Comparison of ENCODE assay signal across 9 mouse cellular contexts in the genomic region with DNA sequence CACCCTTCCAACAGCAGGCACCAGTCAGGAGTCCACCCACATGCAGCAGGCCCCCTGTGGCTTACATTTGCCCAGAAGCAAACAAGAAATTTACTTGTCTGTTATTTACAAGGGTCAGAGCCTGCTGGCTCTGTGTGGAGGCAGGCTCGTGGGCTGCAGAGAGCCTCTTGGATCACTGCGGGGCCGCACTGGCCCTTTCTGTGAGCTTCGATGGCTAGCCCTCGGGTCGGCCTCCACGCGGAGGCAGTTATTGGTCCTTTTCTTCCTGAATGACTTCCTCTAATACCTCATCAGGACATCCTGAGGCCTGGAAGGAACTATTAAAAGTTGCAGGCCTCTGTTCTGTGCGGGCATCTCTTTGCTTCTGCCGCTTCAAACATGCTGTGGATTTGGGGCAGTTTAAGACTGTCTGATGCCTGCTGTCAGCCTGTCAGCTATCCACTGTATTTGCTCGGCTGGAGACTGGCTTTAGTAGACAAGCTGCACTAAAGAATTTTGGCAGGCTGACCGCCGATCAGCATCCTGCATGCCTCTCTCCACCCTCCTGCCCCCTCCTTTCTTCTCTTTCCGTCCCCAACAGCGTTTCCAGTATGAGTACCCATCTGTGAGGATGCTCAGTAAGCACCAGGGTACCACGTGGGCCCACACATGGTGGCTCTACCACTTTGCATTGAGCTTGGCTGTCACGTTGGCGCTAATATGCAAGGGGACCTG.
DNase-seq lines count a peak whose midpoint lies in the region; ATAC-seq lines count a peak whose summit lies in the region.
"Had no signal": no experiment of that assay in that cellular context is flagged by ENCODE, and none has a peak within 500 bp of the region (broad histone marks: within the 10 kb centered on the region; RNA-seq: fewer than 3 reads in every experiment).

No protein-coding gene starts in this region.

- ATAC-seq in lung, embryonic 16.5 days (ENCODE audit: low read depth) = 0 out of 2 replicates have a peak, but pooled peaks have one; percentile 15
- ATAC-seq in hindbrain, embryonic 12.5 days (ENCODE audit: low FRiP score) = peak; percentile 48; the same call in 1 of the 2 replicates
- ATAC-seq in neural tube, embryonic 12.5 days (ENCODE audit: low FRiP score, low read depth) = 0 out of 2 replicates have a peak, but pooled peaks have one; percentile 42
- no peak for ATAC-seq in inflammation-experienced regulatory T-cells, adult 6 months

- H3K27ac ChIP-seq in lung, embryonic 16.5 days (ENCODE audit: low read length) = no peak overlapping the region
- peak overlapping the region; percentile 80 for H3K27ac ChIP-seq in hindbrain, embryonic 12.5 days
- H3K27ac ChIP-seq in neural tube, embryonic 12.5 days = peak overlapping the region; percentile 15; the same call in 1 of the 2 replicates
- H3K27ac ChIP-seq: kidney, postnatal 0 days had no signal

- WGBS in lung, embryonic 16.5 days = 58% methylated on average over 18 of the region's 18 CpGs
- 28% methylated on average over 18 of the region's 18 CpGs for WGBS in hindbrain, embryonic 12.5 days
- WGBS in neural tube, embryonic 12.5 days = 42% methylated on average over 18 of the region's 18 CpGs

- H3K4me1 ChIP-seq in lung, embryonic 16.5 days (replicated peaks; ENCODE audit: control insufficient read depth, insufficient read depth, low read length) = peaks cover 8% of the 10 kb centered on the region; the same call in 1 of the 2 replicates
- H3K4me1 ChIP-seq in hindbrain, embryonic 12.5 days = peaks cover 53% of the 10 kb centered on the region
- H3K4me1 ChIP-seq in neural tube, embryonic 12.5 days = peaks cover 38% of the 10 kb centered on the region

- H3K4me2 ChIP-seq in lung, embryonic 16.5 days (ENCODE audit: low read depth, low read length) = no peak overlapping the region
- no peak overlapping the region for H3K4me2 ChIP-seq in hindbrain, embryonic 12.5 days (replicated peaks)
- H3K4me2 ChIP-seq in neural tube, embryonic 12.5 days (replicated peaks) = no peak overlapping the region

- no peaks in the 10 kb centered on the region for H3K27me3 ChIP-seq in lung, embryonic 16.5 days (ENCODE audit: control insufficient read depth, insufficient read depth, low read depth, low read length)
- no peaks in the 10 kb centered on the region for H3K27me3 ChIP-seq in hindbrain, embryonic 12.5 days
- H3K27me3 ChIP-seq in neural tube, embryonic 12.5 days (replicated peaks) = no peaks in the 10 kb centered on the region

- peak; percentile 21 for DNase-seq in embryo, embryonic 10.5 days (ENCODE audit: low spot score)
- no peak for DNase-seq in embryo, embryonic 9.5 days (ENCODE audit: extremely low spot score)
- no peak for DNase-seq in lung, postnatal 36 days
- DNase-seq in spleen, postnatal 36 days (ENCODE audit: low spot score in 2 of 2) = no peak

- H3K9me3 ChIP-seq in lung, embryonic 16.5 days (ENCODE audit: control insufficient read depth, low read length) = no peaks in the 10 kb centered on the region
- H3K9me3 ChIP-seq in hindbrain, embryonic 12.5 days (replicated peaks) = no peaks in the 10 kb centered on the region
- H3K9me3 ChIP-seq in neural tube, embryonic 12.5 days = no peaks in the 10 kb centered on the region

- peaks cover 4% of the 10 kb centered on the region; the same call in 1 of the 2 replicates for H3K36me3 ChIP-seq in lung, embryonic 16.5 days (ENCODE audit: control insufficient read depth, insufficient read depth, low read length)
- peaks cover 13% of the 10 kb centered on the region; the same call in 1 of the 2 replicates for H3K36me3 ChIP-seq in hindbrain, embryonic 12.5 days
- peaks cover 14% of the 10 kb centered on the region; the same call in 1 of the 2 replicates for H3K36me3 ChIP-seq in neural tube, embryonic 12.5 days

- no peak overlapping the region for H3K4me3 ChIP-seq in lung, embryonic 16.5 days (ENCODE audit: low read length)
- H3K4me3 ChIP-seq in hindbrain, embryonic 12.5 days = no peak overlapping the region
- no peak overlapping the region for H3K4me3 ChIP-seq in neural tube, embryonic 12.5 days

- no peak overlapping the region for H3K9ac ChIP-seq in lung, embryonic 16.5 days (ENCODE audit: low read length)
- H3K9ac ChIP-seq in hindbrain, embryonic 12.5 days = peak overlapping the region; percentile 32; the same call in 1 of the 2 replicates
- 0 out of 2 replicates have a peak overlapping the region, but pooled peaks have one; percentile 5 for H3K9ac ChIP-seq in neural tube, embryonic 12.5 days
